Mouse (Mus musculus): ENCODE results near the gene Hoxb4. TPM values are rescaled to one million over a fixed set of nuclear protein-coding genes. Genes with fewer than 3 reads are reported as not detected.

Gene Hoxb4
- polyA plus RNA-seq, 1 experiment, result 7.9 TPM

DNA sequence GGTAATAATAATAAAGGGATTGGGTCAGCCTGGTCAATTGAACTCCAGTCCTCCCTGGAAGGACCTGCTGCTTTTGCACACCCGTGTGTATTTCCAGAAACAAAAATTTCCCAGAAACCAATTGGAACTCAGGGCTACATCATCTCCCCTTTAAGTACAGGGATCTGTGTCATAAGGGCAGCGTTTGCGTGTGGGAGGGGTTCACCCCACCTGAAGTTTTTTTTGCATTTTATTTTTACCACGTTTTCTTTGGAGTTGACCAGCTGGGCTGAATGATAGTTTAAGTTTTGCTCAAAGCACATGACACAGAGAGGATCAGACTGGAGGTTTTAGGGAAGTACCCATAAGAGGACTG, 24.5 kb downstream of the Hoxb4 start:
- no peak overlapping the region for H3K4me3 ChIP-seq (ENCODE audit: insufficient read depth, low read length)
- H3K27ac ChIP-seq (ENCODE audit: insufficient read depth, low read depth, low read length), result no peak overlapping the region
- TF ChIP-seq POLR2A (IDR thresholded peaks at IDR 0.05; ENCODE audit: borderline replicate concordance, low read depth, low read length) (no peak), CTCF (IDR thresholded peaks at IDR 0.05; ENCODE audit: low read depth, low read length) (no peak)
- no peaks in the 10 kb centered on the region for H3K4me1 ChIP-seq (ENCODE audit: control insufficient read depth, insufficient read depth, low read length)

DNA sequence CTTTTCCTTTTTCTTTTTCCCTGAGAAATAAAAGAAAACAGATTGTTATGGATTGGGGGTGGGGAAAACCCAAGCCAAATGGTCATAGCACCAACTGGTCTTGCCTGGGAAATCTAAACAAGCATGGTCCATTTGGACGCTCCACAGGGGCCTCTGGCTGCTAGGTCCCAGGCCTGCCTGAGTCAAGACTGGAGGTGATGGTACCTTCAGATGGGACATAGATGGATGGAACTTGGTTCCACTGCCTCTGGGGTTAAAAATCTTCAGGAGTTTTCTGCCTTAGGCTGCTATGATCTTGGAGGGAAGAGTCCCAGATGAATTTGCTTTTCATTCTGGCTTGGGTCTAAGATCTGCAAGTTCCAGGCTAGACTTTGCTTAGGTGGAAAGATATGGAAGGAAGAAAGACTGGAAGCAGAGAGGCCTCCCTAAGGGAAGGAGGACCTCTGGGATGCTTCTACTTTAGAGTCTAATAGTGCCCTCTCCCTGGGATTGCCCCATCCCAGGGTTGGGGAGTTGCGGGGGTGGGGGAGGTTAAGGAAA, 25.2 kb downstream of the Hoxb4 start:
- no peak overlapping the region for H3K27ac ChIP-seq (ENCODE audit: insufficient read depth, low read depth, low read length)
- H3K4me3 ChIP-seq (ENCODE audit: insufficient read depth, low read length), result no peak overlapping the region
- TF ChIP-seq CTCF (IDR thresholded peaks at IDR 0.05; ENCODE audit: low read depth, low read length), result no peak
- TF ChIP-seq POLR2A (IDR thresholded peaks at IDR 0.05; ENCODE audit: borderline replicate concordance, low read depth, low read length), result no peak
- H3K4me1 ChIP-seq (ENCODE audit: control insufficient read depth, insufficient read depth, low read length), result no peaks in the 10 kb centered on the region

DNA sequence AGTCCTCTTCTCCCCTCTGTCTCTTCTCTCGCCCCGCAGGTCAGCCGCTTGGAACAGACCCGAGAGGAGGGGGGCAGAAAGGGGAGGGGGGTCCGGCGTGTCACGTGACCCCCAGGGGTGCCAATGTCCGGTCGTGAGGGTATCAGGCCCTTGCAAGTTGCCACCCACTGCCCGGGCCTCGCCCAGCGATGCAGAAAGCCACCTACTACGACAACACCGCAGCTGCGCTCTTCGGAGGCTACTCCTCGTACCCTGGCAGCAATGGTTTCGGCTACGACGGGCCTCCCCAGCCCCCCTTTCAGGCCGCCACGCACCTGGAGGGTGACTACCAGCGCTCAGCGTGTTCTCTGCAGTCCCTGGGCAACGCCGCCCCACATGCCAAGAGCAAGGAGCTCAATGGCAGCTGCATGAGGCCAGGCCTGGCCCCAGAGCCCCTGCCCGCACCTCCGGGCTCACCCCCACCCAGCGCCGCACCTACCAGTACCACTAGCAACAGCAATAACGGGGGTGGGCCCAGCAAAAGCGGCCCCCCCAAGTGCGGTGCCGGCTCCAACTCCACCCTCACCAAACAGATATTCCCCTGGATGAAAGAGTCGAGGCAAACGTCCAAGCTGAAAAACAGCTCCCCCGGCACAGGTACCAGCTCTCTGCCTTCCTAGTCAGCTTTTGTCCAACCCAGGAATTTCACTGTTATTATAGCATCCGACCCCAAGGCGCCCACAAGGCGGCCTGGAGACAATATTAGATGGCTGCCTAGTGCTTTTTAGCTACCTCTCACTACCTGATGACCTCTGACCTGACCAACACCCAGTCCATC, 26.2 kb downstream of the Hoxb4 start:
- Histone ChIP-seq H3K4me3 (ENCODE audit: insufficient read depth, low read length) (no peak overlapping the region), H3K27ac (ENCODE audit: insufficient read depth, low read depth, low read length) (no peak overlapping the region), H3K4me1 (ENCODE audit: control insufficient read depth, insufficient read depth, low read length) (no peaks in the 10 kb centered on the region)
- no peak for TF ChIP-seq POLR2A (IDR thresholded peaks at IDR 0.05; ENCODE audit: borderline replicate concordance, low read depth, low read length)
- no peak for TF ChIP-seq CTCF (IDR thresholded peaks at IDR 0.05; ENCODE audit: low read depth, low read length)

DNA sequence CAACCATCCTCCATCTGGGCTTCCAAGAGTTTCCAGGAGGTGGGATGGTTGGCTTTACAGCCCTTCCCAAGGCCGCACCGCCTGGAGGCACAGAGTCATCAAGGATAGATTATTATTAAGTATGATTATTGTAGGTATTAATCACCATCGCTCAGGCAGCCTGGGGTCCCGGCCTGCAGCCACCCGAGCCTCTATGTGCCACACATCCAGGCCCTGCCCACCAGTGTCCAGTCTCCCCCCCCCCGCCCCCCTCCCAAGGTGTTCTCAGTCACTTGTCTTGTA, 26.8 kb downstream of the Hoxb4 start:
- no peak overlapping the region for H3K4me3 ChIP-seq (ENCODE audit: insufficient read depth, low read length)
- no peak overlapping the region for H3K27ac ChIP-seq (ENCODE audit: insufficient read depth, low read depth, low read length)
- no peak for TF ChIP-seq CTCF (IDR thresholded peaks at IDR 0.05; ENCODE audit: low read depth, low read length)
- TF ChIP-seq POLR2A (IDR thresholded peaks at IDR 0.05; ENCODE audit: borderline replicate concordance, low read depth, low read length), result no peak
- H3K4me1 ChIP-seq (ENCODE audit: control insufficient read depth, insufficient read depth, low read length), result no peaks in the 10 kb centered on the region

DNA sequence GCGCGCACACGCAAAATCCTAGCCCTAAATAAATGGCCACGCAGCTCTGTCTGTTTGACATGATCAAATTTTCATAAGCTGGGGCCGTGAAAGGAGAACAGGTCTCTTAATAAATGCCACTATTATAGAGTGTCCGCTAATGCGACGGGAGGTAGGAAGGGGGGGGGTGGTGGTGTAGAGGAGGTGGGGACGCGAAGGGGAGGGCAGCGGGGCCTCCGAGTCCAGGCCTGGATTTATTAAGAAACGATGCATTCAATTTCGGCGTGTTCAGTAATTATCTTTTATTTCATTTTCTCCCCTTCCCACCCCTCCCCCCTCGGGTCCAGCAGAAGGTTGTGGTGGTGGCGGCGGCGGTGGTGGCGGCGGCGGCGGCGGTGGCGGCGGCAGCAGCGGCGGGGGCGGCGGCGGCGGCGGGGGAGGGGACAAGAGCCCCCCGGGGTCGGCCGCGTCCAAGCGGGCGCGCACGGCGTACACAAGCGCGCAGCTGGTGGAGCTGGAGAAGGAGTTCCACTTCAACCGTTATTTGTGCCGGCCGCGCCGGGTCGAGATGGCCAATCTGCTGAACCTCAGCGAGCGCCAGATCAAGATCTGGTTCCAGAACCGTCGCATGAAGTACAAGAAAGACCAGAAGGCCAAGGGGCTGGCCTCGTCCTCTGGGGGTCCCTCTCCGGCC, 27.3 kb downstream of the Hoxb4 start:
- TF ChIP-seq CTCF (IDR thresholded peaks at IDR 0.05; ENCODE audit: low read depth, low read length) (no peak), POLR2A (IDR thresholded peaks at IDR 0.05; ENCODE audit: borderline replicate concordance, low read depth, low read length) (no peak)
- no peak overlapping the region for H3K4me3 ChIP-seq (ENCODE audit: insufficient read depth, low read length)

DNA sequence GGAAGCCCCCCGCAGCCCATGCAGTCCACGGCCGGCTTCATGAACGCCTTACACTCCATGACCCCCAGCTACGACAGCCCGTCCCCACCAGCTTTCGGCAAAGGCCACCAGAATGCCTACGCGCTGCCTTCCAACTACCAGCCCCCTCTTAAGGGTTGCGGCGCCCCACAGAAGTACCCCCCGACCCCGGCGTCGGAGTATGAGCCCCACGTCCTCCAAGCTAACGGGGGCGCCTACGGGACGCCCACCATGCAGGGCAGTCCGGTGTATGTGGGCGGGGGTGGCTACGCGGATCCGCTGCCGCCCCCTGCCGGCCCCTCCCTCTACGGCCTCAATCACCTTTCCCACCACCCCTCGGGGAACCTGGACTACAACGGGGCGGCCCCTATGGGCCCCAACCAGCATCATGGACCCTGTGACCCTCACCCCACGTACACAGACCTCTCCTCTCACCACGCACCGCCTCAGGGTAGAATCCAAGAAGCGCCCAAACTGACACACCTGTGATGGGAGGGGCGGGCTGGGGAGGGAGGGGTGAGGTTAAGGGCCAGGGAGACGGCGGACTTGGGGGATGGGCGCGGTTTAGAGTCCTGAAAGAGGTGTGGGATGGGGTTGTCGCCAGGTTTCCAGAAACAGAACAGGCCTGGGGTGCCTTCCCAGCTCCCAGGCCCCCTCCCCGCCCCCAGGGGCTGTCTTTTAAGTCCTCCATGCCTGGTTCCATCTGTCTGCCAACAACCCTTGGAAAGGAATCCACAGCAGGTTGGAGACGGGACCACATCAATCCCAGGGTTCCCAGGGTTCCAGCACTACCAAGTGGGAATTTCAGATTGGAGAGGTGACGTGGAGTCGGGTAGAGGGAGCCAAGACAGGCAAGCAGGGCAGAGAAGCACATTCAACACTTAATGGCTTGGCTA, 28.1 kb downstream of the Hoxb4 start:
- Histone ChIP-seq H3K4me1 (ENCODE audit: control insufficient read depth, insufficient read depth, low read length) (no peaks in the 10 kb centered on the region), H3K27ac (ENCODE audit: insufficient read depth, low read depth, low read length) (no peak overlapping the region)
- TF ChIP-seq CTCF (IDR thresholded peaks at IDR 0.05; ENCODE audit: low read depth, low read length) (no peak), POLR2A (IDR thresholded peaks at IDR 0.05; ENCODE audit: borderline replicate concordance, low read depth, low read length) (no peak)

More for the DNA sequence above, 27.3 kb downstream of the Hoxb4 start:
- Histone ChIP-seq H3K4me1 (ENCODE audit: control insufficient read depth, insufficient read depth, low read length) (no peaks in the 10 kb centered on the region), H3K27ac (ENCODE audit: insufficient read depth, low read depth, low read length) (no peak overlapping the region)

DNA sequence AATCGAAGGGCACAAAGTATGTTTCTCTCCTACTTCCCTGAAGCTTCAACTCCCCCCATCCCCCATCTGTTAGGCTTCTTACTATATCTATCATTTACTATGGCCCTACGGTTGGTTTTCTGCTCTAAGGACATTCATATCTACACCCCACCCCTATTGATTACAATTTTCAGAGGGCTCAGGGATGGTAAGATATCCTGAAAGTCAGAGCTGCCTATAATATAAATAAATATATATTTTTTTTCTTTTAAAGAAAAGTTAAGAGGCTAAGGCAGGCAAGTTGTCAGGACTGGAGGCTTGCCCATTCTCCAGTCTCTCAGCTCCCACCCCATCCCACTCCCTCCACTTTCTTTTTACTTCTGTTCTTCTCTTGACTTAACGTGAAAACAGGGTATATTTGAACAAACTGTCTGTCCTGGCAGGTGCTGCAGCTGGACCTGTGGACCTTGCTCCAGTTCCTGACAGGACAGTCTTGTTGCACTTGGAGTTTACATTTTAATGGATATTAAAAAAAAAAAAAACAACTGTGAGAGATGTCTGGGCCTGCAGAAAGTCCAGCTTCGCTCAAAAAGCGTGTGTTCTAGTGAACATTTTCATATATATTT, 29.0 kb downstream of the Hoxb4 start:
- Histone ChIP-seq H3K4me1 (ENCODE audit: control insufficient read depth, insufficient read depth, low read length) (no peaks in the 10 kb centered on the region), H3K4me3 (ENCODE audit: insufficient read depth, low read length) (no peak overlapping the region), H3K27ac (ENCODE audit: insufficient read depth, low read depth, low read length) (no peak overlapping the region)
- TF ChIP-seq POLR2A (IDR thresholded peaks at IDR 0.05; ENCODE audit: borderline replicate concordance, low read depth, low read length) (no peak), CTCF (IDR thresholded peaks at IDR 0.05; ENCODE audit: low read depth, low read length) (no peak)

More for the DNA sequence above, 28.1 kb downstream of the Hoxb4 start:
- no peak overlapping the region for H3K4me3 ChIP-seq (ENCODE audit: insufficient read depth, low read length)

- Histone ChIP-seq H3K4me1 (ENCODE audit: control insufficient read depth, insufficient read depth, low read length) (no peaks in the 10 kb centered on the region), H3K27ac (ENCODE audit: insufficient read depth, low read depth, low read length) (no peak overlapping the region), H3K4me3 (ENCODE audit: insufficient read depth, low read length) (no peak overlapping the region)
- TF ChIP-seq CTCF (IDR thresholded peaks at IDR 0.05; ENCODE audit: low read depth, low read length), result no peak
- no peak for TF ChIP-seq POLR2A (IDR thresholded peaks at IDR 0.05; ENCODE audit: borderline replicate concordance, low read depth, low read length)
Measured at GRCm38 (mm10) chr11:96347717-96348116, 29.6 kb downstream of the Hoxb4 start.

All from bone marrow macrophage, adult 2 months (primary cell).